Mouse (Mus musculus) liver, postnatal 0 days (tissue): ENCODE measurements at regions not wholly inside any gene's neighbourhood (a gene's known extent, or its start where the extent isn't known, plus 50 kb on each side); places are given as distances from the start of the nearest gene placed in this dataset.

Source experiments
- ATAC-seq: fragments of 200-750 bp; cut with Nextera tagmentation; 2 replicates; pipeline ENCODE4 v1.8.0; 2017; ENCODE audit warnings: mild to moderate bottlenecking, moderate library complexity
- DNase-seq: peaks from one replicate; pipeline ENCODE4 v3.0.0-alpha.2; 2016
- H3K27ac ChIP-seq: fragments of 300-500 bp; sonication (generic); 2 replicates; pipeline ENCODE4 v1.5.1; 2014; ENCODE audit warnings: antibody characterized with exemption, moderate library complexity, mild to moderate bottlenecking, low read depth
- H3K27me3 ChIP-seq: fragments of 300-500 bp; sonication (generic); 2 replicates; pipeline ENCODE4 v1.6.1; 2014; ENCODE audit warnings: low read length, control low read depth, mixed read lengths; ENCODE audit not compliant: insufficient read depth
- H3K36me3 ChIP-seq: fragments of 300-500 bp; sonication (generic); replicated peaks from 2 replicates; pipeline ENCODE4 v1.6.1; 2014; ENCODE audit warnings: mild to moderate bottlenecking, control low read depth, low read length, moderate library complexity, mixed read lengths; ENCODE audit not compliant: insufficient read depth
- H3K4me1 ChIP-seq: fragments of 300-500 bp; sonication (generic); 2 replicates; pipeline ENCODE4 v1.6.1; 2014; ENCODE audit warnings: antibody characterized with exemption, mild to moderate bottlenecking, control low read depth; ENCODE audit not compliant: insufficient read depth
- H3K4me2 ChIP-seq: fragments of 300-500 bp; sonication (generic); 2 replicates; pipeline ENCODE4 v1.6.1; 2014; ENCODE audit warnings: low read depth, mild to moderate bottlenecking, low read length, moderate library complexity, mixed read lengths
- H3K4me3 ChIP-seq: fragments of 300-500 bp; sonication (generic); 2 replicates; pipeline ENCODE4 v1.5.1; 2014; ENCODE audit warnings: low read depth, low read length
- H3K9ac ChIP-seq: fragments of 300-500 bp; sonication (generic); replicated peaks from 2 replicates; pipeline ENCODE4 v1.6.1; 2014; ENCODE audit warnings: mild to moderate bottlenecking, moderate library complexity
- H3K9me3 ChIP-seq: fragments of 300-500 bp; sonication (generic); 2 replicates; pipeline ENCODE4 v1.6.1; 2016; ENCODE audit warnings: mild to moderate bottlenecking, control low read depth, low read length, mixed read lengths
- CTCF ChIP-seq: sonication (generic); IDR thresholded peaks from 2 replicates; pipeline ENCODE4 v1.5.1; 2016; ENCODE audit warnings: antibody characterized with exemption, low read depth
- EP300 ChIP-seq: IDR thresholded peaks from 2 replicates; pipeline ENCODE4 v1.6.1; 2016; ENCODE audit warnings: antibody characterized with exemption, low read depth, mild to moderate bottlenecking
- WGBS: fragments of 180-500 bp; shearing (Covaris S2); extraction: QIAGEN DNeasy Blood & Tissue Kit; methylation state at CpG from one replicate; pipeline ENCODE4 v1.1.7; 2014; ENCODE audit not compliant: insufficient replicate concordance; 5-methylcytosine and 5-hydroxymethylcytosine counted together

GRCm38 (mm10) chr2:3890462-3890861 lies 127.1 kb upstream of the Frmd4a start:
- Histone ChIP-seq H3K4me1 (no peaks in the 10 kb centered on the region), H3K27ac (no peak overlapping the region), H3K4me2 (no peak overlapping the region), H3K9me3 (no peaks in the 10 kb centered on the region), H3K36me3 (no peaks in the 10 kb centered on the region), H3K27me3 (no peaks in the 10 kb centered on the region), H3K4me3 (no peak overlapping the region), H3K9ac (no peak overlapping the region)
- TF ChIP-seq EP300 (no peak), CTCF (no peak)
- no peak for ATAC-seq
- 68% methylated on average over 8 of the region's 8 CpGs for WGBS
- no peak for DNase-seq

- Histone ChIP-seq H3K4me2 (no peak overlapping the region), H3K36me3 (no peaks in the 10 kb centered on the region), H3K9ac (no peak overlapping the region), H3K4me3 (no peak overlapping the region), H3K27ac (no peak overlapping the region), H3K27me3 (no peaks in the 10 kb centered on the region), H3K4me1 (no peaks in the 10 kb centered on the region), H3K9me3 (no peaks in the 10 kb centered on the region)
- TF ChIP-seq EP300 (no peak), CTCF (no peak)
- ATAC-seq (no peak), DNase-seq (no peak)
- WGBS: 80% methylated on average over 4 of the region's 4 CpGs
Measured at GRCm38 (mm10) chr2:3907026-3907425, 110.5 kb upstream of the Frmd4a start.

- Histone ChIP-seq H3K9ac (no peak overlapping the region), H3K27ac (no peak overlapping the region), H3K27me3 (no peaks in the 10 kb centered on the region), H3K9me3 (no peaks in the 10 kb centered on the region), H3K4me1 (no peaks in the 10 kb centered on the region), H3K4me3 (no peak overlapping the region), H3K36me3 (no peaks in the 10 kb centered on the region), H3K4me2 (no peak overlapping the region)
- WGBS: 77% methylated on average over 3 of the region's 3 CpGs
- TF ChIP-seq CTCF (no peak), EP300 (no peak)
- no peak for DNase-seq
- ATAC-seq: no peak
Measured at GRCm38 (mm10) chr2:3908192-3908591, 109.3 kb upstream of the Frmd4a start.

- Histone ChIP-seq H3K9ac (no peak overlapping the region), H3K4me1 (no peaks in the 10 kb centered on the region), H3K9me3 (no peaks in the 10 kb centered on the region), H3K27me3 (no peaks in the 10 kb centered on the region), H3K4me2 (no peak overlapping the region), H3K4me3 (no peak overlapping the region), H3K36me3 (no peaks in the 10 kb centered on the region), H3K27ac (no peak overlapping the region)
- ATAC-seq (no peak), DNase-seq (no peak)
- TF ChIP-seq EP300: no peak
- TF ChIP-seq CTCF: no peak
- WGBS: 47% methylated on average over 9 of the region's 9 CpGs
Measured at GRCm38 (mm10) chr2:3910086-3910891, 107.2 kb upstream of the Frmd4a start.

GRCm38 (mm10) chr2:3915141-3915540 lies 102.4 kb upstream of the Frmd4a start:
- no peak for TF ChIP-seq EP300
- TF ChIP-seq CTCF: no peak
- DNase-seq (no peak), ATAC-seq (no peak)
- no peak overlapping the region for H3K27ac ChIP-seq
- H3K9ac ChIP-seq: no peak overlapping the region
- no peak overlapping the region for H3K4me3 ChIP-seq
- no peaks in the 10 kb centered on the region for H3K4me1 ChIP-seq
- no peaks in the 10 kb centered on the region for H3K36me3 ChIP-seq
- H3K9me3 ChIP-seq: no peaks in the 10 kb centered on the region
- H3K27me3 ChIP-seq: no peaks in the 10 kb centered on the region
- 79% methylated on average over 7 of the region's 7 CpGs for WGBS
- no peak overlapping the region for H3K4me2 ChIP-seq

GRCm38 (mm10) chr2:3916365-3916764 lies 101.2 kb upstream of the Frmd4a start:
- WGBS: 55% methylated on average over 3 of the region's 3 CpGs
- Histone ChIP-seq H3K4me3 (no peak overlapping the region), H3K27me3 (no peaks in the 10 kb centered on the region), H3K4me2 (no peak overlapping the region), H3K4me1 (no peaks in the 10 kb centered on the region), H3K9me3 (no peaks in the 10 kb centered on the region), H3K27ac (no peak overlapping the region), H3K9ac (no peak overlapping the region), H3K36me3 (no peaks in the 10 kb centered on the region)
- TF ChIP-seq EP300: no peak
- TF ChIP-seq CTCF: no peak
- no peak for ATAC-seq
- no peak for DNase-seq
